Mouse (Mus musculus) erythroid progenitor cell, adult 5-6 weeks (primary cell): ENCODE measurements around the gene Gm5105. TPM values are rescaled to one million over a fixed set of nuclear protein-coding genes. Genes with fewer than 3 reads are reported as not detected.

Experiments used
- ATAC-seq: replicated peaks from 2 replicates; pipeline ENCODE4 v1.8.0; 2016; ENCODE audit warnings: moderate number of reproducible peaks, mild to moderate bottlenecking, moderate TSS enrichment, inconsistent platforms; ENCODE audit not compliant: poor library complexity, low FRiP score, severe bottlenecking
- total RNA-seq, 2 experiments: library from RNA; stranded (forward) in 1 of 2; stranded (reverse) in 1 of 2; fragments of 150-400 nt in 1 of 2; fragments of 186-747, 209-891 nt in 1 of 2; gene quantifications; 2 replicates each; pipeline versions ENCODE4 v1.2.3 to v1.2.4; 2015 to 2017; ENCODE audit warnings: low replicate concordance in 2 of 2

Gm5105 gene
- total RNA-seq, 2 experiments from 2014 or later: not detected

- ATAC-seq: no peak
These were observed 3.8 kb upstream of the Gm5105 start for GRCm38 (mm10) chr3:138071004-138071403.

GRCm38 (mm10) chr3:138069756-138070511, 2.7 kb upstream of the Gm5105 start:
- ATAC-seq: no peak

- no peak for ATAC-seq
These were observed 915 bp upstream of the Gm5105 start for GRCm38 (mm10) chr3:138068103-138068502.

GRCm38 (mm10) chr3:138066348-138066856, 786 bp downstream of the Gm5105 start:
- ATAC-seq: no peak

GRCm38 (mm10) chr3:138065930-138066329, 1.3 kb downstream of the Gm5105 start:
- no peak for ATAC-seq

GRCm38 (mm10) chr3:138064732-138065645, 2.2 kb downstream of the Gm5105 start, which contains the start of gene 1110002E22Rik:
TSS of gene 1110002E22Rik (plus strand) at chr3:138065052.
- no peak for ATAC-seq

- no peak for ATAC-seq
These were observed 3.4 kb downstream of the Gm5105 start for GRCm38 (mm10) chr3:138063731-138064329.

GRCm38 (mm10) chr3:138062673-138063072, 4.5 kb downstream of the Gm5105 start:
- ATAC-seq: no peak

GRCm38 (mm10) chr3:138061205-138061911, 5.8 kb downstream of the Gm5105 start:
- ATAC-seq: no peak

GRCm38 (mm10) chr3:138060429-138060828, 6.8 kb downstream of the Gm5105 start:
- no peak for ATAC-seq

- no peak for ATAC-seq
These were observed 9.0 kb downstream of the Gm5105 start for GRCm38 (mm10) chr3:138058226-138058625.

GRCm38 (mm10) chr3:138056976-138057375, 10.2 kb downstream of the Gm5105 start:
- no peak for ATAC-seq

- no peak for ATAC-seq
These were observed 13.2 kb downstream of the Gm5105 start for GRCm38 (mm10) chr3:138053969-138054368.

GRCm38 (mm10) chr3:138051431-138051830, 15.8 kb downstream of the Gm5105 start:
- ATAC-seq: no peak

- ATAC-seq: no peak
These were observed 16.4 kb downstream of the Gm5105 start for GRCm38 (mm10) chr3:138050772-138051171.

- no peak for ATAC-seq
These were observed 17.6 kb downstream of the Gm5105 start for GRCm38 (mm10) chr3:138049555-138049954.

- ATAC-seq: no peak
These were observed 23.9 kb downstream of the Gm5105 start for GRCm38 (mm10) chr3:138043316-138043715.

- no peak for ATAC-seq
These were observed 25.4 kb downstream of the Gm5105 start for GRCm38 (mm10) chr3:138041591-138042301.

GRCm38 (mm10) chr3:138040938-138041337, 26.2 kb downstream of the Gm5105 start:
- no peak for ATAC-seq
